Mouse (Mus musculus): ENCODE results near the gene Ampd2. TPM values are rescaled to one million over a fixed set of nuclear protein-coding genes. Genes with fewer than 3 reads are reported as not detected.

Ampd2 gene
- polyA plus RNA-seq, 2 experiments: 34.3 to 49.6 TPM

DNA sequence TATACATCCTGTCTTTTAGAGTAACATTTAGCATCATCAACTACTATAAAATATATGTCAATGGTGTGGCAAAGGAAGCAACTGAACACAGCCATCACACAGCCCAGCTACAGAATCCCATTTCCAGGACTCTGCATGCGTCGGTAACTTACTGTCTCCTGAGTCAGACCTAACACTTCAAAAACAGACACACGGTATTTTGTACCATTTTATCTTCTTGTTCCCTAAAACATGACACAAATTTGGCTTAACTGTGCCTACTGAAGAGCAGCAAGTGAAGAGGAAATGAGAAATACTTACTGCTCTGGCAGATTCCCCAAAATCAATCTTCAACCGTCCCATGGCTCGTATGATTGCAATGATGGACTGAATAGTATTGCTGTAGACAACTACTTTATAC, 36.8 kb upstream of the Ampd2 start:
- ATAC-seq (ENCODE audit: insufficient read depth) (no peak), DNase-seq (ENCODE audit: low read depth in 3 of 3, low spot score in 3 of 3) (no peak)
- H3K27ac ChIP-seq: no peak overlapping the region
- no peak for TF ChIP-seq EP300 (IDR thresholded peaks at IDR 0.05; ENCODE audit: low read depth)
- TF ChIP-seq CTCF (IDR thresholded peaks at IDR 0.05; ENCODE audit: low read depth): no peak
- 85% methylated on average over 5 of the region's 5 CpGs for WGBS (ENCODE audit: insufficient replicate concordance)
- H3K4me1 ChIP-seq (replicated peaks; ENCODE audit: control insufficient read depth in 2 of 2, insufficient read depth in 2 of 2, low read length in 1 of 2): peaks cover 15 to 17% of the 10 kb centered on the region in 2 experiments
- no peak overlapping the region for H3K4me3 ChIP-seq (ENCODE audit: insufficient read depth in 1 of 2, low read depth in 2 of 2, low read length in 2 of 2)
- H3K36me3 ChIP-seq (replicated peaks; ENCODE audit: control insufficient read depth, insufficient read depth, low read depth): peaks cover 32% of the 10 kb centered on the region
- no peaks in the 10 kb centered on the region for H3K9me3 ChIP-seq (ENCODE audit: control insufficient read depth, low read length)
- H3K9ac ChIP-seq (replicated peaks): no peak overlapping the region
- no peaks in the 10 kb centered on the region for H3K27me3 ChIP-seq (ENCODE audit: control insufficient read depth, insufficient read depth, low read length)
- H3K4me2 ChIP-seq (ENCODE audit: low read depth): no peak overlapping the region

DNA sequence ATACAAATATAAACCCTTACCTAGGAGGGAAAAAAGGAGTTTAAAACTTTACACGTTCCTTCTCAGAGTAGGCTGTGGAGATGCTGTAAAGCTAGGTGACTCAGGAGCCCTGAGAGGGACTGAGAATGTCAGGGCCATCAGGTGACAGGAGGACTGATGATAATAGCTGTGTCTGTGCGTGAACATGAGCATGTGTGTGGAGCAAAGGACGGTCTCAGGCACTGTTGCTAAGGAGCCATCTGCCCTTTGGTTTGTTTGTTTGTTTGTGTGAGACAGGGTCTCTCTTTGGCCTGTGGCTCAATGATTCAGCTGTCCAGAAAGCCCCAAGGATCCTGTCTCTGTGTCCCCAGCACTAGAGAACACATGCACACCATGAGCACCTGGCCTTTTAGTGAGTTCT, 34.6 kb upstream of the Ampd2 start:
- H3K27ac ChIP-seq: no peak overlapping the region

DNA sequence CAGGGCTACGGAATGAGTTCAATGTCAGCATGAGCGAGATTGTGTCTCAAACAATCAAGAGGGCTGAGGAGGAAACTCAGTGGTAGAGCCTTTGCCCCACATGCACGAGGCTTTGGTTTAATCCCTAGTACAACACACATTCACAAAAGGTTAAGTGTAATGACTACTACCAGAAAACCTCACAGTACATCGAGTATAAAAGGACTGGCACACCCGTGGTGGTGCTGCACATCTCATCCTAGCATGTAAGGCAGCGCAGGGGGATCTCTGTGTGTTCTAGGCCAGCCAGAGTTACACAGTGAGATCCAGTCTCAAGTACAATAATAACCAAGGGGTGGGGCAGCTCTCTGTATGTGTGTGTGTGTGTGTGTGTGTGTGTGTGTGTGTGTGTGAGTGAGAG, 31.0 kb upstream of the Ampd2 start:
- no peak for TF ChIP-seq EP300 (IDR thresholded peaks at IDR 0.05; ENCODE audit: low read depth)
- 84% methylated on average over 6 of the region's 6 CpGs for WGBS (ENCODE audit: insufficient replicate concordance)
- Histone ChIP-seq H3K4me1 (replicated peaks; ENCODE audit: control insufficient read depth in 2 of 2, insufficient read depth in 2 of 2, low read length in 1 of 2) (no peaks in the 10 kb centered on the region), H3K27me3 (ENCODE audit: control insufficient read depth, insufficient read depth, low read length) (no peaks in the 10 kb centered on the region), H3K4me3 (ENCODE audit: insufficient read depth in 1 of 2, low read depth in 2 of 2, low read length in 2 of 2) (no peak overlapping the region), H3K27ac (no peak overlapping the region), H3K36me3 (replicated peaks; ENCODE audit: control insufficient read depth, insufficient read depth, low read depth) (peaks cover 62% of the 10 kb centered on the region), H3K4me2 (ENCODE audit: low read depth) (no peak overlapping the region), H3K9ac (replicated peaks) (no peak overlapping the region), H3K9me3 (ENCODE audit: control insufficient read depth, low read length) (no peaks in the 10 kb centered on the region)
- DNase-seq (ENCODE audit: low read depth in 3 of 3, low spot score in 3 of 3): no peak
- ATAC-seq (ENCODE audit: insufficient read depth): no peak

More for the DNA sequence above, 34.6 kb upstream of the Ampd2 start:
- DNase-seq (ENCODE audit: low read depth in 3 of 3, low spot score in 3 of 3): no peak
- no peak overlapping the region for H3K4me3 ChIP-seq (ENCODE audit: insufficient read depth in 1 of 2, low read depth in 2 of 2, low read length in 2 of 2)
- TF ChIP-seq CTCF (IDR thresholded peaks at IDR 0.05; ENCODE audit: low read depth) (no peak), EP300 (IDR thresholded peaks at IDR 0.05; ENCODE audit: low read depth) (no peak)
- no peak for ATAC-seq (ENCODE audit: insufficient read depth)
- H3K4me1 ChIP-seq (replicated peaks; ENCODE audit: control insufficient read depth in 2 of 2, insufficient read depth in 2 of 2, low read length in 1 of 2): peaks cover 3 to 7% of the 10 kb centered on the region in 2 experiments
- 79% methylated on average over 3 of the region's 3 CpGs for WGBS (ENCODE audit: insufficient replicate concordance)
- peaks cover 49% of the 10 kb centered on the region for H3K36me3 ChIP-seq (replicated peaks; ENCODE audit: control insufficient read depth, insufficient read depth, low read depth)
- no peak overlapping the region for H3K9ac ChIP-seq (replicated peaks)
- H3K9me3 ChIP-seq (ENCODE audit: control insufficient read depth, low read length): no peaks in the 10 kb centered on the region
- H3K4me2 ChIP-seq (ENCODE audit: low read depth): no peak overlapping the region
- no peaks in the 10 kb centered on the region for H3K27me3 ChIP-seq (ENCODE audit: control insufficient read depth, insufficient read depth, low read length)

DNA sequence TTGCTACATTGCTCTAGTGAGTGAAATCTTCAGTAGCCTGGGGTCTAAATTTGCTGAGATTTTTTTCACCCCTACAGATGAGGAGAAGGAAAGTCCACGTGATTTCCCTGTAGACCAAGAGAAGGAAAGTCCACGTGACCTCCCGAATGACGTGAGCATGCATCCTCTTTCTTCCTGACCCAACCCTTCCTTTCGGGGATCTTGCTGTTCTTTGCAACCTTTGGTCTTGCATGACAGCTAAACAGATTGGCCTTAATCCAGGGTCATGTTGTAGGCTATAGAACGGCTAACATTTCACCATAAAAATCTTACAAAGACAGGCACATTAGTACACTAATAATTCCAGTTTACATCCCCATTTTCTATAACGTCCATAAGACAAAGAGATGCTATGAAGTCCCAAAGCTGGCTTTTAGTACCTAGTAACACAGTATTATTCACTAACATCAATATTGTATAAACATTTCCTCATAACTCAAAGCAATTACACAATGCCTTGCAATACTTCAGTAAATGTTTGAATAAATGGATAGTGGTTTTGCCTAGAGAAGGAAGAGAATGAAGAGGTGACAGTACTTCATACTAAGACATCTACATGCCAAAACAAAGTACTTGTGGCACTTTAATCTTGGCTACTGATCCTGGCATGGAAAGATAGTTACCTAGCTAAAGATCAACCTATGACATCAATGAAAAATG, 27.3 kb upstream of the Ampd2 start:
- TF ChIP-seq CTCF (IDR thresholded peaks at IDR 0.05; ENCODE audit: low read depth) (no peak), EP300 (IDR thresholded peaks at IDR 0.05; ENCODE audit: low read depth) (no peak)
- no peak overlapping the region for H3K4me2 ChIP-seq (ENCODE audit: low read depth)
- no peak overlapping the region for H3K4me3 ChIP-seq (ENCODE audit: insufficient read depth in 1 of 2, low read depth in 2 of 2, low read length in 2 of 2)
- no peak for DNase-seq (ENCODE audit: low read depth in 3 of 3, low spot score in 3 of 3)
- H3K9me3 ChIP-seq (ENCODE audit: control insufficient read depth, low read length): no peaks in the 10 kb centered on the region
- H3K4me1 ChIP-seq (replicated peaks; ENCODE audit: control insufficient read depth in 2 of 2, insufficient read depth in 2 of 2, low read length in 1 of 2): no peaks in the 10 kb centered on the region
- WGBS (ENCODE audit: insufficient replicate concordance): 80% methylated on average over 7 of the region's 7 CpGs
- no peak overlapping the region for H3K27ac ChIP-seq
- ATAC-seq (ENCODE audit: insufficient read depth): no peak
- no peaks in the 10 kb centered on the region for H3K27me3 ChIP-seq (ENCODE audit: control insufficient read depth, insufficient read depth, low read length)
- peaks cover 66% of the 10 kb centered on the region for H3K36me3 ChIP-seq (replicated peaks; ENCODE audit: control insufficient read depth, insufficient read depth, low read depth)
- H3K9ac ChIP-seq (replicated peaks): no peak overlapping the region

DNA sequence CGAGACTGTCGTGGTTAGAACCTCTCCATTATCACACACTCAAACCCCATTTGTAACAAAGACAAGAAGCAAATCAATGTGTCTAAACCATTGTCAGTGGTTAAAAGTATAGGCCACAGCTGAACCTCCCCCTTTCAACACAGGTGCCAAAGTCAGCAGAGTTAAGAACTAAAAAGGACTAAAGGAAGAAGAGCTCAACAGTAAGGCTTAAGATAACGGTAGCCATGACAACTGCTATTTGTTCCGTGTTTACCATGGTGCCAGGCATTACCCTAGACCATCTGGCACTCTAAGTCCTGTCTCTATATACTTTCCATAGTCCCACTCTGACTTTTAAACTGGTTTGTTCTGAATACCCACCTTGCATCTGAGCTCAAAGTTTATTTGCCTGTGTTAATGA, 26.2 kb upstream of the Ampd2 start:
- 70% methylated on average over 4 of the region's 4 CpGs for WGBS (ENCODE audit: insufficient replicate concordance)
- no peak for TF ChIP-seq EP300 (IDR thresholded peaks at IDR 0.05; ENCODE audit: low read depth)
- no peak for TF ChIP-seq CTCF (IDR thresholded peaks at IDR 0.05; ENCODE audit: low read depth)
- no peak overlapping the region for H3K4me3 ChIP-seq (ENCODE audit: insufficient read depth in 1 of 2, low read depth in 2 of 2, low read length in 2 of 2)
- no peak overlapping the region for H3K9ac ChIP-seq (replicated peaks)
- no peaks in the 10 kb centered on the region for H3K9me3 ChIP-seq (ENCODE audit: control insufficient read depth, low read length)
- peaks cover 68% of the 10 kb centered on the region for H3K36me3 ChIP-seq (replicated peaks; ENCODE audit: control insufficient read depth, insufficient read depth, low read depth)
- H3K27ac ChIP-seq: no peak overlapping the region
- no peak overlapping the region for H3K4me2 ChIP-seq (ENCODE audit: low read depth)
- DNase-seq (ENCODE audit: low read depth in 3 of 3, low spot score in 3 of 3) (no peak), ATAC-seq (ENCODE audit: insufficient read depth) (no peak)
- H3K4me1 ChIP-seq (replicated peaks; ENCODE audit: control insufficient read depth in 2 of 2, insufficient read depth in 2 of 2, low read length in 1 of 2): no peaks in the 10 kb centered on the region
- no peaks in the 10 kb centered on the region for H3K27me3 ChIP-seq (ENCODE audit: control insufficient read depth, insufficient read depth, low read length)

Data from liver, embryonic 14.5 days (tissue).